Mouse (Mus musculus) MEL (cell line): ENCODE measurements around the gene Ifitm10.

Experiments
- CTCF ChIP-seq, 3 experiments: IDR thresholded peaks in 2 of 3; conservative IDR thresholded peaks in 1 of 3; 2 replicates each; pipeline ENCODE4 v1.5.1; 2011 to 2012; ENCODE audit warnings: low read length in 3 of 3, low read depth in 2 of 3, mild to moderate bottlenecking in 2 of 3, improper control_type of control experiment in 1 of 3, inconsistent platforms in 1 of 3, mixed read lengths in 1 of 3, moderate library complexity in 1 of 3; ENCODE audit not compliant: control insufficient read depth in 1 of 3, insufficient read depth in 1 of 3, poor library complexity in 1 of 3, severe bottlenecking in 1 of 3
- GATA1 ChIP-seq: IDR thresholded peaks from 2 replicates; pipeline ENCODE4 v1.6.1; 2011; ENCODE audit warnings: low read depth, low read length, improper control_type of control experiment
- MAFK ChIP-seq: IDR thresholded peaks from 2 replicates; pipeline ENCODE4 v1.6.1; 2011; ENCODE audit warnings: low read depth, mild to moderate bottlenecking, low read length, improper control_type of control experiment, borderline replicate concordance
- MAX ChIP-seq: IDR thresholded peaks from 2 replicates; pipeline ENCODE4 v1.6.1; 2011; ENCODE audit warnings: low read length, improper control_type of control experiment
- MAZ ChIP-seq: IDR thresholded peaks from 2 replicates; pipeline ENCODE4 v1.6.1; 2012; ENCODE audit warnings: low read depth, mild to moderate bottlenecking, inconsistent platforms, low read length, improper control_type of control experiment
- MYC ChIP-seq: IDR thresholded peaks from 2 replicates; pipeline ENCODE4 v1.6.1; 2011; ENCODE audit warnings: low read depth, mild to moderate bottlenecking, low read length, improper control_type of control experiment, moderate library complexity
- NELFE ChIP-seq: IDR thresholded peaks from 2 replicates; pipeline ENCODE4 v1.6.1; 2011; ENCODE audit warnings: low read depth, low read length, improper control_type of control experiment
- TBP ChIP-seq: IDR thresholded peaks from 2 replicates; pipeline ENCODE4 v1.8.0; 2011; ENCODE audit warnings: low read depth, low read length, improper control_type of control experiment
- UBTF ChIP-seq: IDR thresholded peaks from 2 replicates; pipeline ENCODE4 v1.6.1; 2012; ENCODE audit warnings: low read depth, mild to moderate bottlenecking, inconsistent platforms, low read length, improper control_type of control experiment, moderate library complexity, borderline replicate concordance; ENCODE audit not compliant: insufficient read depth
- ZC3H11A ChIP-seq: IDR thresholded peaks from 2 replicates; pipeline ENCODE4 v1.6.1; 2012; ENCODE audit warnings: low read depth, mild to moderate bottlenecking, inconsistent platforms, low read length, improper control_type of control experiment
- ZMIZ1 ChIP-seq: IDR thresholded peaks from 2 replicates; pipeline ENCODE4 v1.6.1; 2012; ENCODE audit warnings: low read depth, mild to moderate bottlenecking, inconsistent platforms, low read length, improper control_type of control experiment, moderate library complexity

DNA sequence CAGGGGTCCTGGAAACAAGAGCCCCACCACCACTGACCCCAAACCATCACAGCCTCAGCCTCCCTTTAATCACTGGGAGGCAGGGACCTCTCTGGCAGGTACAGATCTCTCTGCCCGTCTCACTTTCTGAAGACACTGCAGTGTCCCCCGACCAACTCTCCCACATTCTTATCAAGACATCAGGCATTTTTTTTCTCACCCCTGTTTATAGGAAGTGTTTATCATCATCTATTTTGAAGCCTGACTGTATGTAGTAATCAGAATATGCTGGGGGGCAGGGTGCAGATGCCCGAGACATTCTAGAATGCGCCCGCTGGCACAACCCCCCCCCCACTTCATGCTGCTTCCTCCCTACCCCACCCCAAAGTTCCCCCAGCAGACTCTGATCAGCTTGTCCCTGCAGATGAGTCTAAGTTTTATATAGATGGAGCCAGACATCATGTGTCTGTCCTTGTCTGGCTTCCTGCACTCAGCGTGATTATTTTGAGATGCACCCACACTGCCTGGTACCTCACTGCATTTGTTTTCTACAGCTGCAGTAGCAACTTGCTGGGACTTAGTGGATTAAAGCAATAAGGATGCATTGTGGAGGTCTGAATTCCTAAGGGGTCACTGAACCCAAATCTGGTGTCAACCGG is 26.7 kb upstream of the Ifitm10 start:
- TF ChIP-seq CTCF (IDR thresholded peaks at IDR 0.05 in 2 of 3, conservative IDR thresholded peaks at IDR 0.05 in 1 of 3; ENCODE audit: control insufficient read depth in 1 of 3, insufficient read depth in 1 of 3, low read depth in 2 of 3, low read length in 3 of 3, poor library complexity in 1 of 3, severe bottlenecking in 1 of 3) = no peak
- no peak for TF ChIP-seq ZC3H11A
- TF ChIP-seq MYC = no peak
- TF ChIP-seq GATA1 = peak; percentile 66
- no peak for TF ChIP-seq TBP
- TF ChIP-seq UBTF = no peak
- TF ChIP-seq MAZ = no peak
- TF ChIP-seq MAX = no peak
- TF ChIP-seq MAFK = no peak
- no peak for TF ChIP-seq NELFE
- no peak for TF ChIP-seq ZMIZ1
